22 mouse cellular contexts compared by ENCODE assay signal in the genomic region with DNA sequence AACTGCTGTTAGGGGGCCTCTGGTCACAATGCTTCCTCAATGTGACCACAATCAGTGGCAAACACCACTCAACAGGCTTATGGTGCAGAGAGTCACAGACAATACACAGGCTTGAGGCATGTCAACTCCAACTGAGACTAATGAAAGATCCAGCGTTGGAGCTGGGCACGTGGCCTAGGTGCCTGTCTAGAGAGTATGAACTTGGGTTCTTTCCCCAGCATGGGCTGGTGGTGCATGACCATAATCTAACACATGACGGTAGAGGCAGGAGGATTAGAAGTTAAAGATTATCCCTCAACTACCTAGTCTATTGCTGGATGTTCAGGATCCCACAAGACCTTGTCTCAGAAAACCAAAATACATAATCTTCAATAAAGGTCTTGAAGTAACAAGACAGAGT. TPM values are rescaled to one million over a fixed set of nuclear protein-coding genes. Genes with fewer than 3 reads are reported as not detected.
A peak's percentile ranks its signal among the peaks of the same experiment; 100 is the strongest.
DNase-seq lines count a peak whose midpoint lies in the region; ATAC-seq and TF ChIP-seq lines count a peak whose summit lies in the region.
"Had no signal": no experiment of that assay in that cellular context is flagged by ENCODE, and none has a peak within 500 bp of the region (broad histone marks: within the 10 kb centered on the region; RNA-seq: fewer than 3 reads in every experiment).

No protein-coding gene starts in this region.

- H3K36me3 ChIP-seq in kidney, adult 2 months (ENCODE audit: control insufficient read depth, insufficient read depth, low read length): 0 out of 2 replicates have a peak, but pooled peaks cover 4% of the 10 kb centered on the region
- H3K36me3 ChIP-seq in kidney, embryonic 15.5 days: peaks cover 98% of the 10 kb centered on the region

- no peak for ATAC-seq in kidney, embryonic 15.5 days (replicated peaks; ENCODE audit: low FRiP score)
- ATAC-seq: forebrain, embryonic 14.5 days had no signal

- 64% methylated on average over 3 of the region's 3 CpGs for WGBS in kidney, adult 2 months
- 96% methylated on average over 3 of the region's 3 CpGs for WGBS in kidney, embryonic 15.5 days

- TF ChIP-seq POLR2A in kidney, adult 2 months (IDR thresholded peaks at IDR 0.05; ENCODE audit: low read depth, low read length): no peak

- no peak for TF ChIP-seq CTCF in kidney, adult 2 months (conservative IDR thresholded peaks at IDR 0.05; ENCODE audit: insufficient read depth, insufficient read length, low read depth, low read length)

- peak; percentile 70 for DNase-seq in kidney, adult 2 months
- peak; percentile 73 for DNase-seq in kidney, adult 9 months
- DNase-seq in kidney, adult 18-20 months: no peak
- DNase-seq in kidney, postnatal 36 days: peak; percentile 59 to 61
- DNase-seq in kidney, postnatal 14 days: no peak
- DNase-seq: adrenal gland, adult 2 months; adrenal gland, postnatal 10 days; adrenal gland, postnatal 25 days; cerebellum, adult 11 months; cerebellum, adult 18-20 months; cerebellum, adult 8-10 months; cerebellum, adult 9-11 months; cerebellum, postnatal 14 days; cerebellum, postnatal 36 days; embryo, embryonic 11 days had no signal

- peaks cover 13% of the 10 kb centered on the region for H3K4me1 ChIP-seq in kidney, adult 2 months (ENCODE audit: control insufficient read depth, insufficient read depth, low read length)
- H3K4me1 ChIP-seq in kidney, embryonic 15.5 days: no peaks in the 10 kb centered on the region
- H3K4me1 ChIP-seq: embryonic facial prominence, embryonic 13.5 days; embryonic facial prominence, embryonic 15.5 days; forebrain, embryonic 10.5 days; forebrain, embryonic 12.5 days had no signal

- no peaks in the 10 kb centered on the region for H3K27me3 ChIP-seq in kidney, adult 2 months (replicated peaks; ENCODE audit: control insufficient read depth, insufficient read depth, low read length)
- H3K27me3 ChIP-seq in kidney, embryonic 15.5 days: no peaks in the 10 kb centered on the region
- H3K27me3 ChIP-seq: embryonic facial prominence, embryonic 13.5 days; embryonic facial prominence, embryonic 15.5 days; forebrain, embryonic 12.5 days had no signal

- no peak overlapping the region for H3K4me3 ChIP-seq in kidney, adult 2 months (ENCODE audit: insufficient read depth, low read depth, low read length)
- no peak overlapping the region for H3K4me3 ChIP-seq in kidney, embryonic 15.5 days (replicated peaks)
- H3K4me3 ChIP-seq: embryonic facial prominence, embryonic 13.5 days; embryonic facial prominence, embryonic 15.5 days; erythroblast, embryonic 14.5 days; forebrain, embryonic 10.5 days; forebrain, embryonic 12.5 days had no signal

- H3K4me2 ChIP-seq in kidney, embryonic 15.5 days: no peak overlapping the region
- H3K4me2 ChIP-seq: embryonic facial prominence, embryonic 13.5 days; embryonic facial prominence, embryonic 15.5 days; forebrain, embryonic 12.5 days had no signal

- no peaks in the 10 kb centered on the region for H3K9me3 ChIP-seq in kidney, embryonic 15.5 days (replicated peaks)
- H3K9me3 ChIP-seq: embryonic facial prominence, embryonic 13.5 days; embryonic facial prominence, embryonic 15.5 days; forebrain, embryonic 10.5 days; forebrain, embryonic 12.5 days had no signal

- no peak overlapping the region for H3K9ac ChIP-seq in kidney, embryonic 15.5 days
- H3K9ac ChIP-seq: embryonic facial prominence, embryonic 13.5 days; embryonic facial prominence, embryonic 15.5 days; forebrain, embryonic 12.5 days had no signal

- 0 out of 2 replicates have a peak overlapping the region, but pooled peaks have one; percentile 8 for H3K27ac ChIP-seq in kidney, adult 2 months (ENCODE audit: insufficient read depth, low read depth, low read length)
- H3K27ac ChIP-seq in kidney, embryonic 15.5 days: no peak overlapping the region
- H3K27ac ChIP-seq: embryonic facial prominence, embryonic 13.5 days; embryonic facial prominence, embryonic 15.5 days; forebrain, embryonic 10.5 days; forebrain, embryonic 12.5 days had no signal

RNA-seq across cellular contexts. Expression of a gene that starts 24.4 kb away (rescaled TPM):
- polyA plus RNA-seq in kidney, adult 2 months (2012; rRNA removed): 30.2 and 33.7 TPM in 2 replicates
- polyA plus RNA-seq in kidney, embryonic 15.5 days (2015; fragmentation: Nextera tagmentation; extraction: Ambion mirVana): 39.4 and 39.5 TPM in 2 replicates

RNA-seq across cellular contexts. Expression of a gene that starts 45.9 kb away (rescaled TPM):
- polyA plus RNA-seq in kidney, adult 2 months (2012; rRNA removed): 87.9 and 88.9 TPM in 2 replicates
- 194 and 195 TPM in 2 replicates for polyA plus RNA-seq in kidney, embryonic 15.5 days (2015; fragmentation: Nextera tagmentation; extraction: Ambion mirVana)

RNA-seq across cellular contexts. Expression of a gene that starts 56.0 kb away (rescaled TPM):
- polyA plus RNA-seq in kidney, adult 2 months (2012; rRNA removed): 7.9 and 8.6 TPM in 2 replicates
- 7.5 and 8.1 TPM in 2 replicates for polyA plus RNA-seq in kidney, embryonic 15.5 days (2015; fragmentation: Nextera tagmentation; extraction: Ambion mirVana)

Comparison
In these comparisons a context has a peak if more than half of its experiments do, and no peak if none do; other contexts are left out.
1. DNase-seq: peak in kidney, adult 2 months (single experiment), kidney, adult 9 months (single experiment) and kidney, postnatal 36 days (2 of 2); none in kidney, adult 18-20 months (single experiment) and kidney, postnatal 14 days (single experiment).